Mouse (Mus musculus): ENCODE data around the gene Slc4a3.

- no peak for TF ChIP-seq CTCF (IDR thresholded peaks at IDR 0.05; ENCODE audit: control insufficient read depth, insufficient read depth, insufficient replicate concordance, low read depth, low read length)
- TF ChIP-seq POLR2A (IDR thresholded peaks at IDR 0.05; ENCODE audit: control insufficient read depth, low read depth, low read length): no peak
These were observed 64.5 kb downstream of the Slc4a3 start for GRCm38 (mm10) chr1:75610553-75610952.
